Mouse (Mus musculus) right cerebral cortex, postnatal 25 days (tissue): ENCODE data around the gene Apoc4.

Experiments used
- DNase-seq: peaks from one replicate; pipeline ENCODE4 v3.0.0; 2022

Apoc4 gene

DNA sequence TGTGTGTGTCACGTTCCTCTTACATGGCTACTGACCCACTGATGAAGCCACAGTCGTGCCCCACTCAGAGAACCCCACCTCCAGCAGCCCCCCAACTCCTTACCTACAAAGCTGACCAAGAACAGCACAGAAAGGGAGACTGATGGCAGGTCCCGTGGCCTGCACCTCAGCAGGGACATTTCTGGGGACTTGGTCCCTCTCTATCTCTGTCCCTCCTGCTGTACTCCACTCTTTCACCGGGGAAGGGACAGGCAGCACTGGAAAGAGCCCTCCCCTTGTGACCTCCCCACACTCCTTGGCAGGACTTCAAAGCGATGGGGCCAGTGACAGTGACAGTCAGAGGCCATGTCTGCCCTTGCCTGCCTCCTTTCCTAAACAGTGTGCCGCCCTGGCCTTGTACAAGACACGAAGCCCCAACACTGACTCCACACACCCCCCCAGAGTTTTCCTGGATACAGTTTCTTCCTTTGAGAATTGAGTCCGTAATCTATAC is at the start of gene Apoc4, which contains the start of gene Gm44805:
Gene Apoc4, minus strand, starts transcription at position 278 of the 493 bp plus-strand sequence.
Gene Gm44805, minus strand, starts transcription at position 222 of the 493 bp plus-strand sequence.
- DNase-seq: no peak

DNA sequence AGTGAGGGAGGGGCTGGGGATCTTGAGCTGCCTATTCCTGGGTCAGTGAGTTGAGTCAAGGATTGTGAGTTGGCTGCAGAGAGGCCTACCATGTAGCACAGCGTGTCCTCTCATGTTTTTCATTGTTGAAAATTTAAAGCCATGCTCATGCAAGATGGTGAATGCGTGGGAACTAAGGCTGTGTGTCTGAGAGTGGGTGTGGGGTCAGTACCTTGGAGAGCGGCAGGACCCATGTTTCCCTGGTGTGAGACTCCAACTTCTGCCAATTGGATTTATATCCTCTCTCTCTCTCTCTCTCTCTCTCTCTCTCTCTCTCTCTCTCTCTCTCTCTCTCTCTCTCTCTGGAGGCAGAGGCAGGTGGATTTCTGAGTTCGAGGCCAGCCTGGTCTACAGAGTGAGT is 45.3 kb upstream of the Apoc4 start:
- DNase-seq: no peak

DNA sequence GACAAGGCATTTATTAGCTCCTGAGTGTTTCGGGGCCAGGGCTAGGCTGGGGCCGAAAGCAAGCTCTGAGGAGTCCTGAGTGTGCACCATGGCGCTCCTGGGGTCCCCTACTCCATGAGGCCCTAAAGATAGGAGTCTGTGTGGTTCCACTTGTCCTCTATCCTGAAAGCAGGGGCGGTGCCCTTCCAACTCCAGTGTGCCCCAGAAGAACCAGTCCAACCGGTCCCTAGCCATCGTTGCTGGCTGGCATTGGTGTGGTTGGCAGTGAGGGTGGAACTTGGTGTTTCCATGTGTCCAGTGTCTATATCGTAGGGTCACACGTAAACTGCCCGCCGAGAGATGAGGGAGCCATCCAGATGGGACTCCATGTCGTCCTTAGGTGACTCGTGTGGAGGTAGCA is 42.9 kb upstream of the Apoc4 start:
- DNase-seq: no peak

DNA sequence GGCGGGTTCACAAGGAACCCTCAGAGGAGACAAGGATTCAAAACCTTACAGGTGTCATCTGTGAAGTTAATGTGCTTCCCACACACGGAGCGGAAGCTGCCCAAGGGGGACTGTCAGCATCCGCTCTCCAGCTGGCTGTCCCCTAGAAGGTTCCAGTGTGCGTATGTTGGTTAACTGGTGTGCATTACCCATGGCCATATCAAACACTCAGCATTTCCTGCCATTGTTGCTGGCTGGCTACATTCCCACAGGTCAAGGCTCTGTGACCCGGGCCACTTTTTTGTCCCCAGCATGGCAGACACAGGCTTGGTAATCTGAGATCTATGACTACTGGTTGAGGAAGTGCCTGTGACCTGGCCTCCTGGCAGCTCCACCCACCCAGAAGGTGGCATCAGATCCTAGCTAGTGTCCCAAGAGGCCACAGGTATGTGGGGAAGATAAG is 41.5 kb upstream of the Apoc4 start:
- DNase-seq: no peak

DNA sequence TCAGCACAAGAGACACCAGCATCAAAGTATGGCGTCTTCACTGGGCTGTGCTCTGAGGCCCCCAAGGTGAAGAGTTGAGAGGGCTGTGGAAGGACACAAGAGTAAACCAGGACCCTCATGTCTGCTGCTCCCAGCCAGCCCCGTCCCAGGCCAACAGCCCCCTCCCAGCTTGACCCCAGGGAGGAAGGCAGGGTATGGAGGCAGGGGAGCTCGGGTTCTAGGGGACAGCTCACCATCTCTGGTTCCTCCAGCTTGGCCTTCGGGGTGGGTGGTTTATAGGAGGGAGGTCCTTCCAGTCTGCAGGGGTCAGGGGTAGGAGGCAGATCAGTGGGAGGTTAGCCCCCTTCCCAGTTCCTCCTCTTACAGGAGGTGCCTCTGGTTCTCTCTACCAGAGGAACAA is 37.9 kb upstream of the Apoc4 start:
- DNase-seq: no peak

DNA sequence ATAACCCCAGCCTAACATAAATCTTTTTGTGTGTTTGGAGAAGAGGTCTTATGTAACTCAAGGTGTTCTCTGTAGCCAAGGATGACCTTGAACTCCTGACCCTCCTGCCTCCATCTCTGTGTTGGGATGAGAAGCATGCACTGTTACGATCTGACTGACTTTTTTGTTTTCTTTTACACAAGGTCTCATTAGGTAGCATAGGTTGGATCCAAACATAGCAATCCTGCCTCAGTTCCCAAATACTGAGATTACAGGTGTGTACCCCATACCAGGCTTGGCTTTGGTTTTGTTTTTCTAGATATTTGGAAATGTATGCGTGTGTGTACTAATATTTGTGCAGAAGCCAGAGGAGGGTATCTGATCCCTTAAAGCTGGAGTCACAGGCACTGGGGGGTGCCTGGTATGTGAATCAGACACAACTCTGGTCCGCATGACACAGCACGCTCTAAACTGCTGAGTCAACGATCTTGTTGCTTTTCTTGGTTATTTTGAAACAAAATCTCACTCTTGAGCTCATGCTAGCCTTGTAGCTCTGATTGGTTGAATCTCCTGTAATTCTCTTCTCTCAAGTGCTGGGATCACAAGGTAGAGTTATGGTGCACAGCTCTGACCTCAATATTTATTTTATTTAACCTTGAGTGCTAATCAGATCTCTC is 37.1 kb upstream of the Apoc4 start:
- no peak for DNase-seq

DNA sequence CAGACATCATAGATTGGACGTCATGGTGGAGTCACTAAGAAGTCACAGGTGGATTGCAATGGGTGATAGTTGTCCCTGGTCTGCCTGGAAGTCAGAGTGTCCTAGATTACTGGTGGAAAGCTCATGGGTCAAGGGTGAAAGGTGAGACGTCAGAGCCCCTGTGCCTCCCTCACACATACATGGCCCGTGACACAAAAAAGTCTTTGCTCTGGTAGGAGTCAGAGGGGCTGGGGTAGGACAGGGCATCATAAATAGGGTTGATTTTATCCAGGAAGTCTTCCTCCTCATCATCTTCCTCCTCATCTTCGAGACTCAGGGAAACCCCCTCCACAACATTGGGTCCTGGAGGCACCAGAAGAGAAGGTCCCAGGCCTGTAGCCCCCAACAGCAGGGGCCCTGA is 36.1 kb upstream of the Apoc4 start:
- no peak for DNase-seq

DNA sequence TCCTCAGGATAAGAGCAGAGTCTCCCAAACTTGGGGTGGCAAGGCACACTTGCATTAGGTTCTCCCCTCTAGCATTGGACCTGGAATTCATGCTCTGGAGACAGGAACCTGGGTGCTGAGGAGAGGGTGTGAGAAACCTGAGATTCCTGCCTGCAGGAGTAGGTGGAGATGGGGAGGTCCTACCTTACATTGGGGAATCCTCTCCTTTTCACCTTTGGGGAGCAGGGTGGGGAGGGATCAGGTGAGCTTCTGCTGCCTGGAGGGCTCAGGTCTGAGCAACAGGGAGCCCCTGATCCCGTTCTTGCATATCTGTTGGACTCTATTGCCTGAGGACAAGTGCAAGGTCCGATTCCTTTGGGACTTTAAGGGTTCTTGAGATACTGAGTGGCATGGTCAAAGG is 35.5 kb upstream of the Apoc4 start:
- no peak for DNase-seq

DNA sequence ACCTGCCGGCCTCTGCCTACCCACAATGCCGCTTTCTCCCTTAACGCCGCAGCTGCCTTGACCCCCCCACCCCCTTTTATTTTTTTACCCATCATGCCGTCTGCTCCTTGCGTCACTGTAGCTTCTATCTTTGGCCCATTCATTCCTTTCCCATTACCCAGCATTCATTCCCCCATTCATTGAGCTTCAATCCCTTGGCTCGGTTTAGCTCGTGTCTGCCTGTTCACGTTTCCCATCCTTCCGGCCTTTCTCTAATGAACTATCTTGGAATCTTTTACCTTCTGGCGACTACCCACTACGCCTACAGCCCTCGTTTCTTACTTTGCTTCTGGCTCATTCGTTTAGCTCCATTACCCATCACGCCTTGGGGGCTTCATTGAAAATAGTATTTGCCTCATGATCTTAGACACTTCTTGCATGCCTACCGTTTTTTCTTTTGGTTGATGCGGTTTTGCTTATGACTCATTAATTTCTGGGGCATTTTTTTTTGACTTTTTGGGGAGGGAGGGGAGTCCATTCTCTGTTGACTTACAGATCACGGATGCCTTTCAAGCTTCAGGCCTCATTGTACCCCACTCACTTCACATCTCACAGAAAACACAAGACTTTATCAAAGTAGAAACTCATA is 34.9 kb upstream of the Apoc4 start:
- no peak for DNase-seq

DNA sequence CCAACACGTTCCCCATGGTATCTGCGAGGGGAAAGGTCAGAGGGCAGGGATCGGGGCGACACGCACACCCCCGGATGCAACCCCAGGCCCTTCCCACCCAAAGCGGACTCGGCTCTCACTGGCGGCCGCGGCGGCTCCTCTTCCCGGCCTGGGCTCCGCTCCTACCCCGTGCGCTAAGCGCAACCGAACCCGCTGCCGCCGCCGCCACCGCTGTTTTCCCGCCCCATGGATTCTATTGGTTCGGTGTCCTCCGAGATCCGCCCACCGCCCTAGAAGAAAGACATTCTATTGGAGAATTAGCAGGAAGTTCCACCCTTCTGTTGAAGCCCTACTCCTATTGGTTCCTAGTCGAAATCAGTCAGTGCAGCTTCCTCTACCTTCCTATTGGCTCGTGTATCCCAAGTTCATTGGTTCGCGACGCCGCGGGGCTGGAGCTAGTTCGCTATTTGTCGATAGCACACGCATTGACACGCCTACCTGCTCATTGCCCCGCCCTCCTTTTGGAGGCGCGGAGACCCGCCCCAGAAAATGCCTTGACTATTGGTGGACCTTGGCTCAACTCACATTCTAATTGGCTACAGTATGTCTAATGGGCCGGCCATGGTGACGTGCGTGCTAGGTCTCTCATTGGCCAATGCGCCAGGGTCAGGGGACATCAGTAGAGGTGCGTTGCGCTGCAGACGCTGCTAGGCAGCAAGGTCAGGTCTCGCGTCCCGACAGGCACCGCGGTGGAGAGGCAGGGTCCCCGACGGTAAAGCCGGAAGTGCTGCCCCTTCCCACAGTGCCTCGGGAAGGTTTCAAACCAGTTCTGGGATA is 34.2 kb upstream of the Apoc4 start, which contains the start of gene Tomm40:
Gene Tomm40, minus strand, starts transcription at position 200 of the 816 bp plus-strand sequence.
- peak; percentile 99 for DNase-seq

DNA sequence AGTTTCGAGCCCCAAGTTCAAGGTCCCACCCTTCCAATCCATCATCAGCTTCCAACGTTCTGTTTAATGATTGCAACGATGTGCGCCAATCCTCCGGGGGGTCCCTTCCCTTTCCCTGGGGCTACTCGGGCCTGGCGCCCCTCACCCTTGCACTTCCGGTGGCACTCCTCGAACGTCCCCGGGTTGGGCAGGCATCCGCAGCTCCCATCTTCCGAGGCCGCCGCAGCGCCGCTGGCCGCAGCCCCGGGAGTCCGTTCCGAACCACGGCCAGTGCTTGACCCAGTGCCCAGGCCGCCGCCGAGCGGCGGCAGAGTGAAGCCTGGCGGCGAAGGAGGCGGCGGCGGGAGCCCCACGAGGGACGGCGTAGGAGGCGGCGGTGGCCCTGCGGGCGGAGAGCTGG is 33.6 kb upstream of the Apoc4 start:
- no peak for DNase-seq

DNA sequence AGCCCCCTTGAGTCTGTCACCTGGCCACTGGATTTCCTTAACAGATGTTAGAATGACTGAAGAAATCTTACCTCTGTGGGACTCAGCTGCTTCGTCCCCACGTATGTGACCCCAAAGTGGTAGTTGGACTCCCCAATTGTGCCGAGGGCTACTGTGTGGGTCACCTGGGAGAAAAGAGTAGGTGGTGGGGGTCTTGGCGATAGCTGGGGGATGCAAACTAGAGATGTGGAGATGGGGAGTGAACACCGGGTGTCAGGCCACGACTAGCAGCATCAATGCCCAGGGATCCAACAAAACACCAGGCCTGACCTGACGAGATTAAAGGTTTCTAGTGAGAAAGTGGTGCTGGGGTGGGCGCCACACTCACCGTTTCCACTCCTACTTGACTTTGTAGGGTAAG is 32.3 kb upstream of the Apoc4 start:
- no peak for DNase-seq

DNA sequence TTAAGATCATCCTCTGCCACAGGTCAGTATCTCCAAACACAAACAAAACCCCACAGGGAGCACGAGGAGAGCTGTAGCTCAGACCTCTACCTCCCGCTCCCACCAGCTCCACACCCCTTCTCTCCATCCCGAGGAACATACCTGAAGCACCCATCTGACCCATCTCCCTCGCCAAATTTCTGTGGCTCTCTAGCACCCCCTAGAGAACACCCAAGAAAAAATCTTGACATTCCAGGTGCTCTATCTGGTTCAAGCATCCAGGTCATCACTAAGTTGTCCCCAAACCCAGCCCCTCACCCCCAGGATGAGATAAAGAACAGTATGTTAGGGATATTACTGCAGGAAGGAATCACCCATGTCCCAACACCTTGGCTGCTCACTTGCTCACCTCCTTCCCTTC is 31.9 kb upstream of the Apoc4 start:
- DNase-seq: no peak

DNA sequence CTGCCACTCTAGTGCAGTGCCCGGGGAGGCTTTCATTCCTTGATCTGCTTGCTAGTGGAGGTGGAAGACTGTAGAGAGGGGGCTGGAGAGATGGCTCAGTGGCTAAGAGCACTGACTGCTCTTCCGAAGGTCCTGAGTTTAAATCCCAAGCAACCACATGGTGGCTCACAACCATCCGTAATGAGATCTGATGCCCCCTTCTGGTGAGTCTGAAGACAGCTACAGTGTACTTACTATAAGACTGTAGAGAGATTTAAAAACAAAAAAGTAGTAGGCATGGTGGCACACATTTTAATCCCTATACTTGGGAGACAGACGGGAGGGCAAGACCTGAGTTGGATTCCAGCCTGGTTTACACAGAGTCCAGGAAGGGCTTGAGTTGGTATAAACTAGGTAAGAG is 31.1 kb upstream of the Apoc4 start:
- DNase-seq: no peak

DNA sequence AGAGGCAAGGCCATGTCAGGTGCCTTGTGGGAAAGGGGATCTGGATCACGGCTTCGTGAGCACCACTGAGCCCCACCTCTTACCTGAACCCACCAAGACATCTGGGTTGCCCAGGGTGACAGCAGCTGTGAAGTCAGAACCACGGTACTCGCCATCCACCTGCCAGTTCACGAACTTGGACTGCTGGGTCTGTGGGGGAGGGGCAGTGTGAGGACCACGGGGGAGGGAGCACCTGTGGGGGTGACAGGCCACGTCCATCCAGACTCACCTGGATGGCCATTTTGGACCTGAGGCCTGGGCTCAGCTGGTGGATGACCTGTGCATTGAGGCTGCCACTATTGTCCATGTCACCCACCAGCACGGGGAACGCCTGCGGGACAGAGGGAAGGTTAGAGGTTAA is 29.4 kb upstream of the Apoc4 start:
- no peak for DNase-seq

DNA sequence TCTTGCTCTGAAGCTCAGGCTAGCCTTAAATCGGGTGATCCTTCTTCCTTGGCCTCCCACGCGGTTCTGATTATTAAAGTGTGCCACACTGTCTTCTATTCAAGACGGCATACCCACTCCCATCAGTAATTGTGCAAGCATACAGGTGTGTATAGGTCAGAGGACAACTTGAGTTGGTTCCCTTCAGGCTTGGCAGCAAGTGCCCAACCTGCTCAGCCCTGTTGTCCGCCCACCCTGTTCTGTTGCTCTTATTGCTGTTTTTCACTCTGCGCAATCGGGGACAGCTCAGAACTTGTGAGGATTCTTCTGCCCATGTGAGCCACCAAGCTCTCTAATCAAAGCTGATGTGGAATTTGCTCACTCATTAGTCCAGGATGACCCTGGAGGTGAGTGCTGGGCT is 24.0 kb upstream of the Apoc4 start:
- DNase-seq: no peak

DNA sequence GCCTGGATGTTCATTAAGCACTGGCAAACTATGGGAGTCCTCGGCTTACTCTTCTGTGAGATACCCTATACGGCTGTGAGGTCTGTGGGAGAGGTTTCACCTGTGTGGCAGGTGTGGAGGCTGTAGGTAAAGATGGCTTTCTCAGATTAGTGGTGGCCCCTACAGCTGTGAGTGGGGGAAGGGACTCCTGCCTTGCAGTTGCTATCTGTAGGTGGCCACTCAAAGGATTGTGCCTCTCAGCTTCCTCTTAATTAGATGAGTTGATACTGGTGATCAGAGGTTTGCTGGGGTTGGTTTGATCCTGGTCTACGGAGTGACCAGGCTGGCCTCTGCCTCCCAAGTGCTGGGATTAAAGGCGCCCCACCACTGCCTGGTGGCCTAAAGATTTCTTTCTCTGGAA is 23.2 kb upstream of the Apoc4 start:
- no peak for DNase-seq

DNA sequence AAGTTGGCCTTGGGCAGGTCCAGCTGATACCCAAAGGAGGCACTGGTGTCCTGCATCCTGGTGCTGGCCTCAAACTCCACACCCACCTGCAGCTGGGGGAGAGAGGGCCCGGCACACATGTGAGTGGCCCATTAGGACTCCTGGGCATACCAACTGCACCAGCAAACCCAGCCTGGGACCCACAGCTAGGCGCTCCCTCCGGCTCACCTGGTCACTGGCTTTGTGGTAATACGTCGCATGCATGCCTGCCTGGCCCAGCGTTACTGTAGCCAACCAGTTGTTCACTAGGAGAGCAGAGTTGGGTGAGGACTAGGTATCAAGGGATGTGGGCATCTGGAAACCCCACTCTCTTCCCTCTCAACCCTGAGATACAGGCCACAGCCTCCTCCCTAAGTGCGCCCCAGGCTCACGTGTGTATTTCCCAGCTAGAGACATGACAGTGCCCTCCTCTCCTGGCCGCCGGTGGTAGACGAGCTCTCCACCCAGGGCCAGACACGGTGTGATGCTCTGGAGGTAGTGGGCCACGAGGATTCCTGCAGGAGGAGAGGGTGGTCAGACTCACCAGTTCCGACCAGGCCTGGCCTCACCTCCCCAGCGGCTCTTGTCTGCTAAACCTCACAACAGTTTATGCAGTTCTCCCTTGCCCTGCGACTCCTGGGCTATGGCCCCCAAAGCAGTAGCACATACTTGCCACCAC is 21.7 kb upstream of the Apoc4 start:
- no peak for DNase-seq

DNA sequence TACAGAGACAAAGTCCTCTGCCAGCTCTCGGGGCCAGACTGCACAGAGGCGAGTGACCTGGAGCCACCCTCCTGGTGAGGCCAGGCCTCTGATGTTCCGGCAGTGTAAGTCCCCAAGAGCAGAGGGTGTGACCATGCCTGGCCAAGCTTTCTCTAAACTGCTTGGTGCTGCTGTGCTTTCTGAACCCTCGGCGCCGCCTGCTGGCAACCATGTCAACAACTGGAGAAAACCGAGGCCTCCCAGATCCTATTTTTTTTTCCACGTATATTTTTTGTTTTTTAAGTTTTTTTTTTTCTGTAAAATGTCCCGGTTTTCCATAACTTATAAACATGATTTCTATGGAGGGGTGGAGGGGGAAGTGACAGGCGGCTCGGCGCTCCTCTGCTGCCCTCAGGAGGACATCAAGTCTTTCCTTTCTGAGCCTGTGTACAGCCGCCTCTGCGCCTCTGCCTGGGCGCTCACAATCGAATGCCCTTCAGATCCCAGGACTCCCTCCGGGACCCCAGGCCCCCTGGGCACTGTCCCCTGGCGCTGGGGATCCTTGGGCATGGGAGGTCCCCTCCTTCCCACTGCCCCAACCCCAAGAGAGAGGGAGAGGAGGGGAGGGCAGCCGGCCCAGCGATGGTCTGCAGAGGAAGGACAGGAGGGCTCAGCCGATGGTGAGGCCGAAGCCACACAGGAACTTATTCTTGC is 19.9 kb upstream of the Apoc4 start:
- DNase-seq: peak; percentile 40

DNA sequence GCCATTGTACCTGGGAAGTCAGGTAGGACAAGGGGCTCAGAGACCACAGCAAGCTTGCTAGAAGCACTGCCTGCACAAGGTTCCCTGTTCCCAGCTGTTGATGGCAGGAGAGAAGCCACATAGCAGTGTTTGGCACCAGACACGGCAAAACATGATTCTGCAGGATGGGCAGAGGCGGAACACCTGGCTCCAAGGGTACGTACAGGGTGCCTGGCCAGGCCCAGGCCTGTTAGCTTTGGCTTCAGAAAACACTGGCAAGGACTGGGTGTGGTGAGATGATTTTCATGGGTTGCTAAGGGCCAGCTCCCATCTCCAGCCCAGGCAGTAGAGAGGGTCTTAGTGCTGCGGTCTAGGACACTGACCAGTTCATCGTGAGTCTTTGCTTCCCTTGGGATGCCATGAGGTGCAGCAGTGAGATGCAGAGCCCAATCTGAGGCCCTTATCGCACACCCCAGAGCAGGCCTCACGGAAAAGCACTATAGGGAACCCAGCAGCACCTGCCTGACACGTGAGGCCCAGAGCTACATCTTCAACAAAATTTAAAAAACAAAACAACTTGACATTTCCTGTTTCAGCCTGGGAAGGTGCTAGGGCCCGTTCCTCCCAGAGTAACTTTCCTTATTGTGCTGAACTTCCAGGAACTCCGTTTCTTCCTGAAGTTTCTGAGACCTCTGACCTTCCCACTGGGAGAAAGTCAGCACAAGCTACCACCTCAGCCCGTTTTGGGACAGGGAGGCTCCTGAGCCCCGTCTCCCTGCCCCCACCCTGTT is 19.2 kb upstream of the Apoc4 start:
- DNase-seq: no peak

DNA sequence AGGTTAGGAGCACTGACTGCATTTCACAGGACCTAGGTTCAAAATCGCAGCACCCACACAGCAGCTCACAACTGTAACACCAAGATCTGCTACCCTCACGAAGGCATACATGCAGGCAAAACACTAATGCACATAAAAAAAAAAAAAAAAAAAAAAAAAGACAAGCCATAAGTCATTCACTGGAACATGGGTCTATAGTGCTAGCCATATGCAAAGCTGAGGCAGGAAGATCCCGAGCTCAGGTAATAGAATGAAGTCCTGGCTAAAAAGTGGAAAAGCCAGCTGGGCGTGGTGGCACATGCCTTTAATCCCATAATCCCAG is 18.5 kb upstream of the Apoc4 start:
- no peak for DNase-seq
